ENCODE assay signal across 10 mouse cellular contexts in genomic region chr2:124554751-124555415, GRCm38 (mm10).
A peak's percentile ranks its signal among the peaks of the same experiment; 100 is the strongest.
DNase-seq lines count a peak whose midpoint lies in the region; ATAC-seq and TF ChIP-seq lines count a peak whose summit lies in the region.
"Had no signal": no experiment of that assay in that cellular context is flagged by ENCODE, and none has a peak within 500 bp of the region (broad histone marks: within the 10 kb centered on the region; RNA-seq: fewer than 3 reads in every experiment).

No protein-coding gene starts in this region.

- H3K4me2 ChIP-seq in liver, embryonic 12.5 days, result no peak overlapping the region
- H3K4me2 ChIP-seq in heart, embryonic 12.5 days, result no peak overlapping the region

- no peak for ATAC-seq in liver, embryonic 12.5 days
- no peak for ATAC-seq in heart, embryonic 12.5 days (ENCODE audit: insufficient number of reproducible peaks, low FRiP score)
- ATAC-seq: inflammation-experienced regulatory T-cells, adult 6 months had no signal

- peak; percentile 34 for DNase-seq in liver, adult 2 months (ENCODE audit: extremely low read depth, low read depth, low spot score)
- peak; percentile 56 for DNase-seq in kidney, adult 9 months
- DNase-seq in lung, postnatal 25 days (ENCODE audit: low spot score), result peak; percentile 22
- DNase-seq in spleen, postnatal 36 days (ENCODE audit: low spot score in 2 of 2), result no peak
- DNase-seq in testis, postnatal 14 days (ENCODE audit: low spot score), result no peak

- 52% methylated on average over 1 of the region's 1 CpGs for WGBS in liver, adult 2 months
- WGBS in liver, embryonic 12.5 days (ENCODE audit: insufficient replicate concordance), result 31% methylated on average over 1 of the region's 1 CpGs
- 46% methylated on average over 1 of the region's 1 CpGs for WGBS in heart, embryonic 12.5 days

- no peak for TF ChIP-seq CTCF in liver, adult 2 months (IDR thresholded peaks at IDR 0.05; ENCODE audit: low read depth, low read length)

- no peaks in the 10 kb centered on the region for H3K9me3 ChIP-seq in liver, embryonic 12.5 days (replicated peaks)
- no peaks in the 10 kb centered on the region for H3K9me3 ChIP-seq in heart, embryonic 12.5 days (replicated peaks)

- H3K27ac ChIP-seq in liver, adult 2 months (replicated peaks; ENCODE audit: insufficient read depth, low read depth, low read length), result peak overlapping the region; percentile 61
- H3K27ac ChIP-seq in liver, embryonic 12.5 days, result no peak overlapping the region
- H3K27ac ChIP-seq in heart, embryonic 12.5 days (ENCODE audit: poor library complexity, severe bottlenecking), result peak overlapping the region; percentile 38

- H3K27me3 ChIP-seq in liver, adult 2 months (ENCODE audit: control insufficient read depth, insufficient read depth, low read length), result no peaks in the 10 kb centered on the region
- no peaks in the 10 kb centered on the region for H3K27me3 ChIP-seq in liver, embryonic 12.5 days (replicated peaks)
- no peaks in the 10 kb centered on the region for H3K27me3 ChIP-seq in heart, embryonic 12.5 days (replicated peaks)

- no peak overlapping the region for H3K9ac ChIP-seq in liver, adult 2 months (ENCODE audit: low read depth, low read length)
- H3K9ac ChIP-seq in liver, embryonic 12.5 days, result no peak overlapping the region
- H3K9ac ChIP-seq in heart, embryonic 12.5 days, result no peak overlapping the region

- H3K79me2 ChIP-seq in liver, adult 2 months (ENCODE audit: control insufficient read depth, insufficient read depth, low read length), result no peaks in the 10 kb centered on the region

- no peaks in the 10 kb centered on the region for H3K36me3 ChIP-seq in liver, adult 2 months (ENCODE audit: control insufficient read depth, insufficient read depth, low read length)
- no peaks in the 10 kb centered on the region for H3K36me3 ChIP-seq in liver, embryonic 12.5 days
- no peaks in the 10 kb centered on the region for H3K36me3 ChIP-seq in heart, embryonic 12.5 days
- H3K36me3 ChIP-seq: G1E had no signal

- TF ChIP-seq POLR2A in liver, adult 2 months (IDR thresholded peaks at IDR 0.05; ENCODE audit: extremely low read depth, insufficient read depth, low read length), result no peak

- no peaks in the 10 kb centered on the region; the same call in 1 of the 2 replicates for H3K4me1 ChIP-seq in liver, adult 2 months (ENCODE audit: control insufficient read depth, insufficient read depth, low read length)
- H3K4me1 ChIP-seq in liver, embryonic 12.5 days, result no peaks in the 10 kb centered on the region
- peaks cover 6% of the 10 kb centered on the region; the same call in 1 of the 2 replicates for H3K4me1 ChIP-seq in heart, embryonic 12.5 days (replicated peaks)

- no peak overlapping the region for H3K4me3 ChIP-seq in liver, adult 2 months (ENCODE audit: insufficient read depth, low read depth, low read length)
- H3K4me3 ChIP-seq in liver, embryonic 12.5 days, result no peak overlapping the region
- no peak overlapping the region for H3K4me3 ChIP-seq in heart, embryonic 12.5 days
- H3K4me3 ChIP-seq: erythroblast, embryonic 14.5 days had no signal

Comparison
In these comparisons a context has a peak if more than half of its experiments do, and no peak if none do; other contexts are left out.
1. DNase-seq: peak in liver, adult 2 months (single experiment), kidney, adult 9 months (single experiment) and lung, postnatal 25 days (single experiment); none in spleen, postnatal 36 days (0 of 2) and testis, postnatal 14 days (single experiment).